Mouse (Mus musculus) embryo, embryonic 10.5 days (tissue): ENCODE results near the gene Insm2.

Experiments
- DNase-seq: peaks from one replicate; pipeline ENCODE4 v3.0.0-alpha.2; 2015; ENCODE audit warnings: low spot score

Insm2 gene

GRCm38 (mm10) chr12:55604411-55604810, 5.2 kb downstream of the Insm2 start:
- no peak for DNase-seq

- peak; percentile 50 for DNase-seq
Observed at GRCm38 (mm10) chr12:55607902-55608301, 8.7 kb downstream of the Insm2 start.

- no peak for DNase-seq
Observed at GRCm38 (mm10) chr12:55610812-55611211, 11.6 kb downstream of the Insm2 start.

- DNase-seq = peak; percentile 15
Observed at GRCm38 (mm10) chr12:55620321-55620720, 21.1 kb downstream of the Insm2 start.

- peak; percentile 69 for DNase-seq
Observed at GRCm38 (mm10) chr12:55622615-55623245, 23.5 kb downstream of the Insm2 start.

GRCm38 (mm10) chr12:55623254-55623653, 24.0 kb downstream of the Insm2 start:
- DNase-seq = no peak

- peak; percentile 52 for DNase-seq
Observed at GRCm38 (mm10) chr12:55626711-55627110, 27.5 kb downstream of the Insm2 start.

GRCm38 (mm10) chr12:55648011-55648525, 48.8 kb downstream of the Insm2 start:
- DNase-seq = no peak
